Mouse (Mus musculus): ENCODE measurements at regions not wholly inside any gene's neighbourhood (a gene's known extent, or its start where the extent isn't known, plus 50 kb on each side); places are given as distances from the start of the nearest gene placed in this dataset.
A peak's percentile ranks its signal among the peaks of the same experiment; 100 is the strongest.

DNA sequence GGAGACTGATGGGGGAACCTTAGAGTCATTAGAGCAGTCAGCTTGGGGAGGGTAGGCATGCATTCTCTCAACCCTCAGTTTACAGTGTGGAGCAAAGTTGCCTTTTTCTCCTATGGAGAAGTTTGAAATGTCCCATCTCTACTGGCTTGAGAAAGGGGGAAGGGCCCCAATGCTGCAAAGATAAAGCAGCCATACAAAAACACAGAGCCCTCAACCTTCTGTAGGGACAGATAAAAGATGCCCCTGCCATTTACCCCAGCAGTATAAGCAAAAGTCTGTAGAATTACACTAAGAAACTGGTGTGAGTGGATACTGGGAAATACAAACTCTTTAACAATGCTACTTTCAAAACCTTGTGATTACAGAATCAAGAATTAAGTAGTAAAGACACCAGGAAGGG, 71.9 kb upstream of the Tmem215 start:
- peak; percentile 58; the same call in 1 of the 2 replicates for ATAC-seq (ENCODE audit: low read depth)
- Histone ChIP-seq H3K27ac (no peak overlapping the region), H3K4me2 (no peak overlapping the region)

GRCm38 (mm10) chr4:40390183-40390582, 81.8 kb upstream of the Tmem215 start:
- Histone ChIP-seq H3K27ac (no peak overlapping the region), H3K4me2 (no peak overlapping the region), H3K9ac (no peak overlapping the region), H3K9me3 (replicated peaks) (no peaks in the 10 kb centered on the region), H3K27me3 (no peaks in the 10 kb centered on the region), H3K4me1 (replicated peaks) (no peaks in the 10 kb centered on the region), H3K4me3 (replicated peaks) (no peak overlapping the region), H3K36me3 (no peaks in the 10 kb centered on the region)
- no peak for ATAC-seq (ENCODE audit: low read depth)
- WGBS (ENCODE audit: insufficient replicate concordance), result 50% methylated on average over 1 of the region's 1 CpGs
- DNase-seq, result no peak

More for the DNA sequence above, 71.9 kb upstream of the Tmem215 start:
- Histone ChIP-seq H3K4me3 (replicated peaks) (no peak overlapping the region), H3K27me3 (no peaks in the 10 kb centered on the region), H3K9ac (no peak overlapping the region), H3K36me3 (no peaks in the 10 kb centered on the region), H3K9me3 (replicated peaks) (no peaks in the 10 kb centered on the region), H3K4me1 (replicated peaks) (no peaks in the 10 kb centered on the region)
- no peak for DNase-seq

DNA sequence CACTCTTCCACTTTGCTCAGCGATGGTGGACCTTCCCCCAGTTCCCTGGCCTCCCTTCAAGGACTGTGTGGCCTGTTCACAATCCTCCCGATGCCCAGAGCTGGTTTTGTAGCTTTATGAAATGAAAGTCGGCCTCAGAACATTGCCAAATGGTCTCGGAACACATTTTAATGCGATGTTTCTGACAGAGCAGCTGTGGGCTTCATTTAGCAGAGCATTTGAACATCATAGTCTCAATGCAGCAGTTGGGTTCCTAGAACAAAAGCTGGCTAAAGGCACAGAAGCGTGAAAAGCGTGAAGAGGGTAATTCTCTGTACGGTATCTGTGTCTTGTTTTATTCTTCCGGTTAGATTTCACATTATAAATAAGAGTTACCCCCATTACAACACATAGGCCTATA, 86.7 kb upstream of the Tmem215 start:
- H3K4me1 ChIP-seq (replicated peaks), result no peaks in the 10 kb centered on the region
- ATAC-seq (ENCODE audit: low read depth), result no peak
- no peak for DNase-seq
- H3K9me3 ChIP-seq (replicated peaks), result no peaks in the 10 kb centered on the region
- no peaks in the 10 kb centered on the region for H3K27me3 ChIP-seq
- WGBS (ENCODE audit: insufficient replicate concordance), result 76% methylated on average over 9 of the region's 9 CpGs
- no peak overlapping the region for H3K9ac ChIP-seq
- H3K27ac ChIP-seq, result no peak overlapping the region
- no peak overlapping the region for H3K4me3 ChIP-seq (replicated peaks)
- H3K36me3 ChIP-seq, result no peaks in the 10 kb centered on the region
- no peak overlapping the region for H3K4me2 ChIP-seq

DNA sequence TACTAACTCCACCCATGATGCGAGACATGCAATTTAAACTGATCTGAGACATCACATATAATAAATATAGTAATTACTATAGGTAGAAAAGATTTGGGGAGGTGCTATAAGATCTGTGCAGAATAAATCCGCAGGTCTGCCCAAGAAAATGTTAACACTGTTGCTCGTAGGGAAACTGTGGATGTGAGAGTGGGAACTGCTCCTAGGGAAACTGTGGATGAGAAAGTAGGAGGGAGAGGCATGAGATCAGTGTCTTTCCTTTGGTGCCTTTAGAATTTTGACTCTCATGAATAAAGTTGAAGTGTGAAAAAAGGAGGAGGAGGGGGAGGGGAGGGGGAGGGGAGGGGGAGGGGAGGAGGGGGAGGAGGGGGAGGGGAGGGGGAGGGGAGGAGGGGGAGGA, 87.3 kb upstream of the Tmem215 start:
- H3K4me1 ChIP-seq (replicated peaks), result no peaks in the 10 kb centered on the region
- H3K36me3 ChIP-seq, result no peaks in the 10 kb centered on the region
- no peak overlapping the region for H3K4me2 ChIP-seq
- 65% methylated on average over 3 of the region's 3 CpGs for WGBS (ENCODE audit: insufficient replicate concordance)
- H3K27ac ChIP-seq, result no peak overlapping the region
- no peaks in the 10 kb centered on the region for H3K9me3 ChIP-seq (replicated peaks)
- DNase-seq, result no peak
- no peaks in the 10 kb centered on the region for H3K27me3 ChIP-seq
- no peak overlapping the region for H3K4me3 ChIP-seq (replicated peaks)
- no peak overlapping the region for H3K9ac ChIP-seq
- no peak for ATAC-seq (ENCODE audit: low read depth)

DNA sequence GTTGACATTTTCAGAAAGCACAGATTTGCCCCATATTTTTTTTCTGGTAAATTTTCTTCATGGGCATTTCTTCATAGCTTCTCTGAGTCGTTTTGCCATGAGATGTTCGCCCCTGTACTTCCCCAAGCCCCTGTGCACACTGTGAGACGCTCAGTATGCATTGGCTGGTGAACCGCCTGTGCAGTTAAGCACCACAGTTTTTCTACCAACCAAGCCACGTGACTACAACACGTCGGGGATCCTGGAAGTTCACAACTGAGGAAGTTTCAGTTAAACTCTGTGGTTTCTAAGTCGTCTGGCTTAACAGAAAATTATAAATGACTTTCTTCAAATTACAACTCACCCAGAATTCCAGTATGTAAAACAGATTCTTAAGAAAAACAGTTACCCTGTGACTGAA, 91.7 kb upstream of the Tmem215 start:
- Histone ChIP-seq H3K27me3 (no peaks in the 10 kb centered on the region), H3K4me2 (no peak overlapping the region), H3K9me3 (replicated peaks) (no peaks in the 10 kb centered on the region), H3K4me3 (replicated peaks) (no peak overlapping the region), H3K36me3 (no peaks in the 10 kb centered on the region), H3K9ac (no peak overlapping the region), H3K4me1 (replicated peaks) (no peaks in the 10 kb centered on the region), H3K27ac (no peak overlapping the region)
- ATAC-seq (ENCODE audit: low read depth) (no peak), DNase-seq (no peak)
- WGBS (ENCODE audit: insufficient replicate concordance), result 31% methylated on average over 8 of the region's 8 CpGs

- WGBS (ENCODE audit: insufficient replicate concordance), result 65% methylated on average over 9 of the region's 9 CpGs
- Histone ChIP-seq H3K9me3 (replicated peaks) (no peaks in the 10 kb centered on the region), H3K4me1 (replicated peaks) (no peaks in the 10 kb centered on the region), H3K4me3 (replicated peaks) (no peak overlapping the region), H3K4me2 (no peak overlapping the region), H3K27me3 (no peaks in the 10 kb centered on the region), H3K36me3 (no peaks in the 10 kb centered on the region), H3K9ac (no peak overlapping the region), H3K27ac (no peak overlapping the region)
- ATAC-seq (ENCODE audit: low read depth) (no peak), DNase-seq (no peak)
Observed at GRCm38 (mm10) chr4:40375439-40376154, 96.4 kb upstream of the Ndufb6 start.

GRCm38 (mm10) chr4:40374213-40374612, 95.0 kb upstream of the Ndufb6 start:
- Histone ChIP-seq H3K9me3 (replicated peaks) (no peaks in the 10 kb centered on the region), H3K4me3 (replicated peaks) (no peak overlapping the region), H3K9ac (no peak overlapping the region), H3K36me3 (no peaks in the 10 kb centered on the region), H3K4me1 (replicated peaks) (no peaks in the 10 kb centered on the region), H3K27me3 (no peaks in the 10 kb centered on the region), H3K27ac (no peak overlapping the region), H3K4me2 (no peak overlapping the region)
- no peak for DNase-seq
- no peak for ATAC-seq (ENCODE audit: low read depth)
- 41% methylated on average over 2 of the region's 2 CpGs for WGBS (ENCODE audit: insufficient replicate concordance)

GRCm38 (mm10) chr4:40364329-40364728, 85.1 kb upstream of the Ndufb6 start:
- no peak overlapping the region for H3K27ac ChIP-seq
- H3K4me2 ChIP-seq, result no peak overlapping the region
- DNase-seq (no peak), ATAC-seq (ENCODE audit: low read depth) (no peak)
- 43% methylated on average over 3 of the region's 3 CpGs for WGBS (ENCODE audit: insufficient replicate concordance)
- no peaks in the 10 kb centered on the region for H3K9me3 ChIP-seq (replicated peaks)
- H3K4me1 ChIP-seq (replicated peaks), result no peaks in the 10 kb centered on the region
- H3K9ac ChIP-seq, result no peak overlapping the region
- H3K36me3 ChIP-seq, result no peaks in the 10 kb centered on the region
- H3K27me3 ChIP-seq, result no peaks in the 10 kb centered on the region
- no peak overlapping the region for H3K4me3 ChIP-seq (replicated peaks)

DNA sequence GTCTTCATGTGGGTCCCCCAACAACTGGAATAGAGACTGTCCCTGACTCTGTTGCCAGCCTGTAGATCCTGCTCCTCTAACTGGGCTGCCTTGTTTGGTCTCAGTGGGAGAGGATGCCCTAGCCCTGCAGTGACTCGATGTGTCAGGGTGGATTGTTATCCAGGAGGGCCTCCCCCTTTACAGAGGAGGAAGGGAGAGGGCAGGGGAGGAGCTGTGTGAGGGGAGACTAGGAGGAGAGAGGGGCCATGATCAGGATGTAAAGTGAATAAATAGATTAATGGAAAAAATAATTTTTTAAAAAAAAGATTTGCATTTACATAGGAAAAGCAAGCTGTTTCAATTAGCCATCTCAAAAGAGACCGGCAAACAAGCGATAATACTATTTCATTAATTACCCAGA, 80.1 kb upstream of the Ndufb6 start:
- WGBS (ENCODE audit: insufficient replicate concordance), result 57% methylated on average over 3 of the region's 3 CpGs
- no peak for DNase-seq
- ATAC-seq (ENCODE audit: low read depth), result no peak
- Histone ChIP-seq H3K9me3 (replicated peaks) (no peaks in the 10 kb centered on the region), H3K9ac (no peak overlapping the region), H3K27ac (no peak overlapping the region), H3K4me3 (replicated peaks) (no peak overlapping the region), H3K36me3 (no peaks in the 10 kb centered on the region), H3K4me1 (replicated peaks) (no peaks in the 10 kb centered on the region), H3K4me2 (no peak overlapping the region), H3K27me3 (no peaks in the 10 kb centered on the region)

DNA sequence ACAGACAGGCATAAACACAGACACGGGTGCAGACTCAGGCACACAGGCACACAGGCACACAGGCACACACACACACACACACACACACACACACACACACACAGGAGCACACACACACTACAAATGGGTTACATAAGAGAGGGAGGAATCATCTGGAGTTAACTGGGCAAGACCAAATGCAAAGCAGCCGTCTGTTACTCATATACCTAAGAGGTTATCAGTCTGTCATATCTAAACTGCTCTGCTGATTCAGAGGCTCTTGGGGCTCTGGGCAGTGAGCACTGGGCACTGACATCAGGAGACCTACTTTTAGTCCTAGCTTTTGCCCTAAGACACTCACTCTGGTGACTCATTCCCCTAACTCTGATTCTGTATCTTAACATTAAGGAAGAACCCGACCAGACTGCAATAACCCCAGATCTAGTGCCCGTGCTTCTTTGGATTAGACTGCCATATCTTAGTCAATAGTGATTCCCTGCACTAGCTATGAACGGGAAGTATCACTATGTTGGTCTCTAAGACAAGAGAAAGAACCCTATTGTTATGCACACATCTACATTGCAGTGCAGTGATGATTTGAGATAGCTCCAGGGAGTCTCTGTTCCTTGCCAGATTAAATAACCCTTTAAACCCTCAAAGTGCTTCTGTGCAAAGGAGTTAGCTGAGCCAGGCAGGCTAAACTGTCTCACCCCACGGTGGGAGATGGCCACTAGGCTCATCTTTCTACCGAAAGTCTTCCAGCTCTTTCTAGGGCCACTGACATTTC, 78.0 kb upstream of the Ndufb6 start:
- no peak for ATAC-seq (ENCODE audit: low read depth)
- Histone ChIP-seq H3K4me2 (no peak overlapping the region), H3K4me3 (replicated peaks) (no peak overlapping the region), H3K4me1 (replicated peaks) (no peaks in the 10 kb centered on the region), H3K9ac (no peak overlapping the region), H3K9me3 (replicated peaks) (no peaks in the 10 kb centered on the region), H3K36me3 (no peaks in the 10 kb centered on the region), H3K27ac (no peak overlapping the region), H3K27me3 (no peaks in the 10 kb centered on the region)
- DNase-seq, result no peak
- 37% methylated on average over 7 of the region's 7 CpGs for WGBS (ENCODE audit: insufficient replicate concordance)

GRCm38 (mm10) chr4:40355791-40356450, 76.7 kb upstream of the Ndufb6 start:
- WGBS (ENCODE audit: insufficient replicate concordance), result 63% methylated on average over 3 of the region's 3 CpGs
- Histone ChIP-seq H3K27me3 (no peaks in the 10 kb centered on the region), H3K27ac (no peak overlapping the region), H3K4me3 (replicated peaks) (no peak overlapping the region), H3K36me3 (no peaks in the 10 kb centered on the region), H3K4me1 (replicated peaks) (no peaks in the 10 kb centered on the region), H3K9me3 (replicated peaks) (no peaks in the 10 kb centered on the region), H3K9ac (no peak overlapping the region), H3K4me2 (no peak overlapping the region)
- no peak for ATAC-seq (ENCODE audit: low read depth)
- no peak for DNase-seq
